7 mouse cellular contexts compared by ENCODE assay signal in genomic region chr2:156814344-156814801, GRCm38 (mm10). TPM values are rescaled to one million over a fixed set of nuclear protein-coding genes. Genes with fewer than 3 reads are reported as not detected.
DNase-seq lines count a peak whose midpoint lies in the region; ATAC-seq and TF ChIP-seq lines count a peak whose summit lies in the region.

No protein-coding gene starts in this region.

- H3K9me3 ChIP-seq in intestine, embryonic 16.5 days (ENCODE audit: control insufficient read depth, low read length): no peaks in the 10 kb centered on the region

- no peaks in the 10 kb centered on the region for H3K27me3 ChIP-seq in Patski
- H3K27me3 ChIP-seq in intestine, embryonic 16.5 days (replicated peaks; ENCODE audit: control insufficient read depth, insufficient read depth, low read length): no peaks in the 10 kb centered on the region

- no peak for TF ChIP-seq CTCF in Patski (IDR thresholded peaks at IDR 0.05)

- H3K27ac ChIP-seq in intestine, embryonic 16.5 days (ENCODE audit: low read length): peak overlapping the region; percentile 39; the same call in 1 of the 2 replicates

- no peak overlapping the region for H3K4me3 ChIP-seq in intestine, embryonic 16.5 days (ENCODE audit: low read length)

- POLR2A ChIA-PET in Patski (lab: Charles Lee): interaction anchor here (1.3 kb wide), 1 partner anchor 50 kb away, joined by 3 read pairs; no protein-coding TSS in a partner anchor

- no peak overlapping the region for H3K9ac ChIP-seq in intestine, embryonic 16.5 days (ENCODE audit: low read depth, low read length)

- no peaks in the 10 kb centered on the region for H3K36me3 ChIP-seq in intestine, embryonic 16.5 days (ENCODE audit: control insufficient read depth, insufficient read depth, low read length)

- 20% methylated on average over 8 of the region's 8 CpGs for WGBS in intestine, embryonic 16.5 days

- H3K4me2 ChIP-seq in intestine, embryonic 16.5 days (ENCODE audit: low read depth, low read length): no peak overlapping the region

- ATAC-seq in Patski: no peak
- peak; percentile 53 for ATAC-seq in intestine, embryonic 16.5 days

- in situ Hi-C loops in Patski (cut with MboI; ENCODE audit: low pct_unique_long_range_greater_than_20kb): loop anchor here (5.0 kb wide), 1 partner anchor 43 kb away; the partner anchor contains the start of gene 4930518I15Rik

- CTCF ChIA-PET in Patski (lab: Charles Lee): interaction anchor here (1.2 to 1.3 kb wide), 2 partner anchors 42 to 48 kb away, joined by 3 to 5 read pairs; partner anchors contain the start of gene Rab5if

- H3K4me1 ChIP-seq in intestine, embryonic 16.5 days (ENCODE audit: control insufficient read depth, insufficient read depth, low read length): peaks cover 13% of the 10 kb centered on the region

- peak; percentile 41 for DNase-seq in Patski (ENCODE audit: low read depth, low spot score)
- peak; percentile 63 for DNase-seq in embryo, embryonic 10 days (ENCODE audit: low spot score)
- peak; percentile 34 to 42 for DNase-seq in lung, postnatal 4 days
- DNase-seq in left cerebral cortex, postnatal 14 days (ENCODE audit: low spot score in 2 of 2): no peak
- no peak for DNase-seq in thymus, postnatal 0 days (ENCODE audit: low spot score)
- DNase-seq in frontal cortex, postnatal 14 days (ENCODE audit: low spot score in 2 of 2): no peak

- intact Hi-C loops in left cerebral cortex, postnatal 14 days (cut with DNase I): no loop called here

RNA-seq across cellular contexts. Expression of gene Tgif2, which starts 25.4 kb away (rescaled TPM):
- polyA plus RNA-seq in Patski (2021): 10.0 TPM
- polyA plus RNA-seq in intestine, embryonic 16.5 days (2015; fragmentation: Nextera tagmentation; extraction: Ambion mirVana): 28.3 and 28.6 TPM in 2 replicates
- 1 to 10 TPM in 1 of 2 experiments, under 1 TPM in 1; 0.88 to 1.5 TPM for total RNA-seq in left cerebral cortex, postnatal 14 days (2021)
- 17.2 and 19.2 TPM in 2 replicates for polyA plus RNA-seq in thymus, postnatal 0 days (2015; fragmentation: Nextera tagmentation; extraction: Ambion mirVana)

RNA-seq across cellular contexts. Expression of gene Myl9, which starts 39.2 kb away (rescaled TPM):
- polyA plus RNA-seq in Patski (2021): 38.7 TPM
- 1,232 and 1,258 TPM in 2 replicates for polyA plus RNA-seq in intestine, embryonic 16.5 days (2015; fragmentation: Nextera tagmentation; extraction: Ambion mirVana)
- total RNA-seq in left cerebral cortex, postnatal 14 days (2021): 10 to 100 TPM; 24.1 to 24.2 TPM
- polyA plus RNA-seq in thymus, postnatal 0 days (2015; fragmentation: Nextera tagmentation; extraction: Ambion mirVana): 20.6 and 27.1 TPM in 2 replicates

RNA-seq across cellular contexts. Expression of gene 4930518I15Rik, which starts 43.4 kb away (rescaled TPM):
- 0.82 TPM for polyA plus RNA-seq in Patski (2021)
- polyA plus RNA-seq in intestine, embryonic 16.5 days (2015; fragmentation: Nextera tagmentation; extraction: Ambion mirVana): 5.1 and 5.3 TPM in 2 replicates
- total RNA-seq in left cerebral cortex, postnatal 14 days (2021): 1 to 10 TPM; 1.3 to 1.9 TPM
- 4.3 and 8.4 TPM in 2 replicates for polyA plus RNA-seq in thymus, postnatal 0 days (2015; fragmentation: Nextera tagmentation; extraction: Ambion mirVana)

RNA-seq across cellular contexts. Expression of gene Rab5if, which starts 48.6 kb away (rescaled TPM):
- polyA plus RNA-seq in Patski (2021): 206 TPM
- 295 and 299 TPM in 2 replicates for polyA plus RNA-seq in intestine, embryonic 16.5 days (2015; fragmentation: Nextera tagmentation; extraction: Ambion mirVana)
- 100 to 1,000 TPM; 113 to 125 TPM for total RNA-seq in left cerebral cortex, postnatal 14 days (2021)
- polyA plus RNA-seq in thymus, postnatal 0 days (2015; fragmentation: Nextera tagmentation; extraction: Ambion mirVana): 178 and 179 TPM in 2 replicates

Comparison
In these comparisons a context has a peak if more than half of its experiments do, and no peak if none do; other contexts are left out.
1. DNase-seq: peak in Patski (single experiment), embryo, embryonic 10 days (single experiment) and lung, postnatal 4 days (2 of 2); none in left cerebral cortex, postnatal 14 days (0 of 2), thymus, postnatal 0 days (single experiment) and frontal cortex, postnatal 14 days (0 of 2).
2. RNA of gene Myl9, which starts 39.2 kb away (polyA plus RNA-seq): 1,232 to 1,258 TPM in intestine, embryonic 16.5 days; 38.7 TPM in Patski (single experiment) and 20.6 to 27.1 TPM in thymus, postnatal 0 days; every median in the first group is over 10 times any median in the second.